Mouse (Mus musculus) thymus, adult 18-20 months (tissue): ENCODE data around the gene Scgb2b11.
"Not testable (repeated sequence)": the region's sequence is repeated elsewhere in the genome, so short reads cannot be mapped to it uniquely, and the experiment has no call there.

Experiments used
- DNase-seq, 2 experiments: peaks; one replicate each; pipeline ENCODE4 v3.0.0; 2022; ENCODE audit warnings: mixed read lengths in 2 of 2

The Scgb2b11 gene

GRCm38 (mm10) chr7:32211045-32211444, at the start of gene Scgb2b11:
Gene Scgb2b11, minus strand, starts transcription at chr7:32211145.
- not testable (repeated sequence) for DNase-seq

GRCm38 (mm10) chr7:32222540-32222939, 11.6 kb upstream of the Scgb2b11 start, which contains the start of gene Scgb1b11:
Gene Scgb1b11, plus strand, starts transcription at chr7:32222840.
- not testable (repeated sequence) for DNase-seq
